Mouse (Mus musculus) left cerebral cortex, adult 11 months (tissue): ENCODE measurements at regions not wholly inside any gene's neighbourhood (a gene's known extent, or its start where the extent isn't known, plus 50 kb on each side); places are given as distances from the start of the nearest gene placed in this dataset.

Experiments
- DNase-seq: peaks from one replicate; pipeline ENCODE4 v3.0.0; 2022; ENCODE audit warnings: low spot score

GRCm38 (mm10) chr2:50693784-50694350, 397.3 kb upstream of the Mmadhc start:
- no peak for DNase-seq

- no peak for DNase-seq
Observed at GRCm38 (mm10) chr2:50690120-50691103, 393.8 kb upstream of the Mmadhc start.

GRCm38 (mm10) chr2:50687672-50688151, 391.1 kb upstream of the Mmadhc start:
- DNase-seq: no peak

- DNase-seq: no peak
Observed at GRCm38 (mm10) chr2:50687222-50687621, 390.6 kb upstream of the Mmadhc start.

GRCm38 (mm10) chr2:50677456-50677855, 380.9 kb upstream of the Mmadhc start:
- DNase-seq: no peak

- no peak for DNase-seq
Observed at GRCm38 (mm10) chr2:50675736-50676550, 379.3 kb upstream of the Mmadhc start.

- no peak for DNase-seq
Observed at GRCm38 (mm10) chr2:50674856-50675175, 378.2 kb upstream of the Mmadhc start.

- no peak for DNase-seq
Observed at GRCm38 (mm10) chr2:50674151-50674855, 377.7 kb upstream of the Mmadhc start.

GRCm38 (mm10) chr2:50669297-50669696, 372.7 kb upstream of the Mmadhc start:
- DNase-seq: no peak

- DNase-seq: no peak
Observed at GRCm38 (mm10) chr2:50668789-50669188, 372.2 kb upstream of the Mmadhc start.

- no peak for DNase-seq
Observed at GRCm38 (mm10) chr2:50667180-50667579, 370.6 kb upstream of the Mmadhc start.

GRCm38 (mm10) chr2:50662504-50662903, 365.9 kb upstream of the Mmadhc start:
- DNase-seq: no peak

GRCm38 (mm10) chr2:50660000-50660399, 363.4 kb upstream of the Mmadhc start:
- no peak for DNase-seq

GRCm38 (mm10) chr2:50657826-50658225, 361.2 kb upstream of the Mmadhc start:
- DNase-seq: no peak

- no peak for DNase-seq
Observed at GRCm38 (mm10) chr2:50656351-50656750, 359.8 kb upstream of the Mmadhc start.

GRCm38 (mm10) chr2:50654953-50655324, 358.3 kb upstream of the Mmadhc start:
- DNase-seq: no peak

GRCm38 (mm10) chr2:50654221-50654952, 357.8 kb upstream of the Mmadhc start:
- DNase-seq: no peak

GRCm38 (mm10) chr2:50653121-50653615, 356.6 kb upstream of the Mmadhc start:
- no peak for DNase-seq

- DNase-seq: no peak
Observed at GRCm38 (mm10) chr2:50649656-50650055, 353.1 kb upstream of the Mmadhc start.

- no peak for DNase-seq
Observed at GRCm38 (mm10) chr2:50643219-50643618, 346.6 kb upstream of the Mmadhc start.

- DNase-seq: no peak
Observed at GRCm38 (mm10) chr2:50642198-50642597, 345.6 kb upstream of the Mmadhc start.
